Mouse (Mus musculus) right cerebral cortex, postnatal 36 days (tissue): ENCODE results near the gene Sbf2.
"Not testable (repeated sequence)": the region's sequence is repeated elsewhere in the genome, so short reads cannot be mapped to it uniquely, and the experiment has no call there.

Source experiments
- DNase-seq, 2 experiments: peaks; one replicate each; pipeline ENCODE4 v3.0.0; 2022; ENCODE audit warnings: low spot score in 2 of 2, mixed read lengths in 1 of 2

Gene Sbf2

DNA sequence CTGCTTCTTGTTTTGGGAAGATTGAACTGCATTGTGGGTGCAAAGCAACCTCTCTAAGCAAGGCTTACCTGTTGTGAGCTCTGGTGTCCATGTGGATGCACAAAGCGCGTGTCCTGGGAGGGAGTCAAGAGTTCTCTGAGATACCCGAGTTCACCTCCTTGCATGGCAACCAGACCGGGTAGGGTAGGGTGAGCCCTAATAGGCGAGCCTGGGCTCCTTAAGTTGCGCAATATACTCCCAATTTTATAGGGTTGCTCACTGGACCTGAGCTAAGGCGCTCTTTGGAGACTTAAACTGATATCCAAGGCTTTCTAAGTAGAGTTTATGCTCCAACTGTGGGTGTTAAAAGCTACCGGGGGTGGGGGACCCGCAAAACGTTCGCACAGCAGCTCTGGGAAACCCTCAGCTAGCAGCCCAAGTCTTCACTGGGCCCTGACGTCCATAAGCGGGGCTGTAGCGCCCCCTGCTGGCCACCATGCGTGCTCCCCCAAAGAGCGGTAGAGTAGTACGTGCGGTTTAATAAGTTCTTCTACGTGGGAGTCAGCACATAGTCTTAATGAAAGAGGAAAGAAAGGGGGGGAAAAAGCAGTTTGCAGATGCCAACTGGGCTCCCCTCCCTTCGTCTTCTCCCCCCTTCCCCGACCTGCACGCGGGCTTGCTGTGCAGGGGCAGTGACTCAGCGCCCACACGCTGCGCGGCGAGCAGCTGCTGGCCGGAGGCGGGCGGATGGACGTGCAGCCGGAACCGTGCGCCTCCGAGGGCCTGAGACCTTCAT is 15.4 kb upstream of the Sbf2 start:
- peak; percentile 64 to 71 for DNase-seq

DNA sequence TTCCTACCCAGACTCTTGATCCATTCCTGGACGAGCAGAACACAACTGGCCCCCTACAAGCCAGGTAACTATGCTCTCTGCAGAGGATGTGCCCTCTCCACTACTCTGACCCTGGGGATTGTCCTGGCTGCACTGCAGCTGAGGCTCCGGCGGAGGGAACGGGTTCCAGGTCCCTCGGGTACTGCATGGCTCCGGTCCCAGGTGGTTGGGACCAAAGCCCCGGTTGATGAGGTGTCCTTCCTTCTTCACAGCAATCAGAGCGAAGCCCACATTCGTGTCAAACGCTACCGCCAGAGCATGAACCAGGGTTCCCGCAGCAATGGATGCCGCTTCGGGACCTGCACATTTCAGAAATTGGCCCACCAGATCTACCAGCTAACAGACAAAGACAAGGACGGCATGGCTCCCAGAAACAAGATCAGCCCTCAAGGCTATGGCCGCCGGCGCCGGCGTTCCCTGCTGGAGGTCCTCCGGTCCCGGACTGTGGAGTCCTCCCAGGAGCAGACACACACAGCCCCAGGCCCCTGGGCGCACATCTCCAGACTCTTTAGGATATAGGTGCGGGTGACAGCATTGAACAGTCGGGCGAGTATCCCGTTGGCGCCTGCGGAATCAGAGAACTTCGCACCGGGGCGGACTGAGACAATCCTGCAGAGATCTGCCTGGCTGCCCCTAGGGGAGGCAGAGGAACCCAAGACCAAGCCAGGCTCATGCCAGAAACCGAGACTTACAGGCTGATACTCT is 14.1 kb upstream of the Sbf2 start:
- DNase-seq, result no peak

DNA sequence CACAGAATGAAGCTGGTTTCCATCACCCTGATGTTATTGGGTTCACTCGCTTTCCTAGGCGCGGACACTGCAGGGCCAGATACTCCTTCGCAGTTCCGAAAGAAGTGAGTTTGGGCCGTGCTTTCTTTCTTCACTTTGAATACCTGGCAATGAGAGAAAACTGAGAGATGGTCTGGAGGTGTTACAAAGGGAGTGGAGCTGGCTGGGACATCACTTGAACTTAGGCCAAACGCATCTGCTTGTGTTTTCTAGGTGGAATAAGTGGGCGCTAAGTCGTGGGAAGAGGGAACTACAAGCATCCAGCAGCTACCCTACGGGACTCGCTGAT is 13.5 kb upstream of the Sbf2 start:
- no peak for DNase-seq

DNA sequence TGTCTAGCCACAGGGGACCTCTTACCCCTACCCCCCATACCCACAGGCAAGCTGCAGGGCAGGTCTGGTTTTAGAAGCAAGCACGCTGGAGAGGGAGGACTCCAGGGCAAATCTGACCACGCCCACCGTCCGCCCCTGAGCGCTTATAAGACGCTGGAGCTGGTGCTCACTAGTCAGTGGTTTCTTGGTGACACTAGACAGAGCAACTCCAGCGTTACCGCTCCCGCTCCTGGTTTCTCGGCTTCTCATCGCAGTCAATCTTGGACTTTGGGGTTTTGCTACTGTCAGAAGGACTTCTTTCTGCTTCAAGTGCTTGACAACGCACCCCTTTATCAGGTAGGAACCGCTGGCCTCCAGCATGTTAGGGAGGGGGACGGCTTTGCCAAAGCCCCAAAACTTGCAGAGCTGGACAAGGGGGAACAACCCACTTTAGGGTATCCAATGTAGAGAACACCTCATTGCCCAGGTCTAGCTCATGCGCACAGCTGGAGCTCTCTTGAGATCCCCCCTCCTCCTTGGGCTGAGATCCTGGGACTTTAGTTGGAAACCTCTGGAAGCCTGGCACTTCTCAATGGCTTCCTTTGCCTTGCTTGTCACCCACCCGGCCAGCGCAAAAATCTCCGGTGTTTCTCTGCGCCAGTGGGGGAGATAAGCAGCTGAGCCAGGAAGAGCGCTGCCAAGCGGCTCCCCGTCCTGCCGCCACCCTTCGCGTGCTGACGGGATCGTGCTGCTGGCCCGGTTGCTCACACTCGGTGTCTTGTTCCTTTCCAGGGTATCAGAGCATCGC is 13.0 kb upstream of the Sbf2 start, which contains the start of gene Adm:
Gene Adm, plus strand, starts transcription at position 176 of the 787 bp plus-strand sequence.
- DNase-seq, result peak in 1 of 2 experiments; percentile 28

DNA sequence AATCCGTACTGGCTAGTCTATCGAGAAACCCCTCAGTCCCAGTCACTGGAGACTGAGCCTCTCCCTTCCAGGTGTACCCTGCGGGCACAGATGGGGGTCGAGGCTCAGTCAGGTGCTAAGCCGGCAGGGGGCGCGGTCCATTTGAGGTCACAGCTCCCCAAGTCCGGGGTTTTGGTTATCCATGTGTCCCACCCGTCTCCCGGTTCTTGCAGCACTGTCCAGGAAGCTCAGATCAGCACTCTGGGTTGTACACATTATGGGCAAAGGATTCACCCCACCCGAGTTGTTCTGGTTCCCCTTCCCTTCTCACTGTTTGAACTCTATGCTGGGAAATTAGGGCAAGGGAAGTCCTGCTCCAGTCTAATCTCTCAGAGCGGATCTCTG is 12.4 kb upstream of the Sbf2 start:
- DNase-seq, result no peak

DNA sequence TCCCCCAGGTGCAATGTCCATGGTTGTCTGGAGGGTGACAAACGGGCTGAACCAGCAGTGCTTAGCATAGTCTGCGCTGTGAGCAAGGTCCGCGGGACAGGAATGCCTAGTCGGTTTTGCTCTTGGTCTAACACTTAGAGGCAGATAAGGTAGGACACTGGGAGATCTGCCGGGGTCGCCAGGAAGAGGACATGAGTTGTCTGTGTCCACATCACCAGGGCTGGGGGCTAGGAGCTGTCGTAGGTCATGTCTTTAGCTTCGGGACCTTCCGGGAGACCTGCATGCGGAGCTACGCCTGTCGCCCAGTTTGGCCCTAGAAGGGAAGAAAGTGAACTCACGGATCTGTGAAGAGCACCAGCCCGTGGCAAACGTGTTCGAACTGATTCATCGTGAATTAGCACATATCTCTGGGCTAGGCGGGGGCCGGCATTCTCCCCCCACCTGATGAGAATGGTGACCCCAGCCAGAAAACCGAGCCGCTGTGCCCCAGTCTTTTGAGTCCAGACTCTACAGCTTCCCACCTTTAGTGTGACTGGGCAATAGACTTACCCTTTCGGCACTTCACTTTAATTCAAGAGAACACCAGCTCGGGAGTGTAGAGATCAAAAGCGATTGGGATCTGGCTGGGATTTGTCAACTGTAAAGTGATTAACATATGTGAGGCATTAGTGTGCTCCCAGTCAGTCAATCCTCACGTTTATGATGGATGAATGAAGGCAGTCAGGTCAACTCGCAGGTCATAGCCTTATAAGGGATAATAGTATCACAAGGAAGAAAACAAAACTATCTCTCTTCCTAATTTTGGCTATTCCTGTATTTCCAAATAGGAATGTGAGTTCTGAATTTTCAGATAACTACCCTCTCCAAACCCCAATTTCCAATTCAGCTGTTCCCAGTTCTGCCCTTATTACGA is 11.7 kb upstream of the Sbf2 start:
- DNase-seq, result no peak

DNA sequence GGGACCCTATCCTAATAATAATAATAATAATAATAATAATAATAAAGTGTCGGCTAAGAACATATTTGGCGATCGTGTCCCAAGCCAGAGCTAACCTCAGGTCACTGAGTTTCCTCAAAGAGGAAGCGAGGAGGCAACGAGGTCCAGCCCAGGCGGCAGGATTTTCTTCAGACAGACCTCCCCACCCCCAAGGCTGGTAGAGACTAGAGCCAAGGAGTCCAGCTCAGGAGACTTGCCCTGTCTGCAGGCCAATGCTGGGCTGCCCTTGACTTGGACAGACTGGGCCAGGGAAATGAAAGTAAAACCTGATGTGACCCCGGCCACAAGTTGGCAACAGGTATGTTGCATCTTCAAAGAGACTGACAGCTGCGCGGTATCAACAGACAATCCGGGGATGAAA is 10.8 kb upstream of the Sbf2 start:
- DNase-seq, result no peak

DNA sequence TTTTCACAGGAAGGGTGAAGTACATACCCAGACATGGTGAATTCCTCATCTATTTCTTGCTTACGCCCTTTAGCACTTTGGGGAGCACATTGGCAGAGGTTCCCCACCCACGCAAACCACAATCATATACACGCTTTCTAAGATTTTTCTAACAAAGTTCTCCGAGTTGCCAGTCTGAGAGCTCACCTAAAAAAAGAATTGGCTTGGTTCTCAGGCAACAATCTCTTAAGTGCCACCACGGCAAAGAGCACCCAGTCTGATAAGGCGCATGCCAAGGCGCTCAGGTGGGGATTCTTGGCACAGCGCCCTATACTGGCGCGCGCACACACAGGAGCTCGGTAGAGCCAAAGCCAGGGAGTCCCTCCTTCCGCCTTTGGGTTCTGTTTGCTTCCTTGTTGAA is 10.2 kb upstream of the Sbf2 start:
- no peak for DNase-seq

DNA sequence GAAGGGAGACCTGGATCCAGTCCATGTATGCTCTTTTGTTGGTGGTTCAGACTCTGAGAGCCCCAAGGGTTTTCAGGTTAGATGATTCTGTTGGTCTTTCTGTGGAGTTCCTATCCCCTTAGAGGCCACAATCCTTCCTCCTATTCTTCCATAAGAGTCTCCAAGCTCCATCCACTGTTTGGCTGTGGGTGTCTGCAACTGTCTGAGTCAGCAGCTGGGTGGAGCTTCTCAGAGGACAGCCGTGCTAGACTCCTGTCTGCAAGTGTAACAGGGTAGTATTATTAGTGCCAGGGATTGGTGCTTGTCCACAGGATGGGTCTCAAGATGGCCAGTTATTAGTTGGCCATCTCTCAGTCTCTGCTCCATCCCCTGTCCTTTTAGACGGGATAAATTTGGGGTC is 9.3 kb upstream of the Sbf2 start:
- DNase-seq, result no peak

DNA sequence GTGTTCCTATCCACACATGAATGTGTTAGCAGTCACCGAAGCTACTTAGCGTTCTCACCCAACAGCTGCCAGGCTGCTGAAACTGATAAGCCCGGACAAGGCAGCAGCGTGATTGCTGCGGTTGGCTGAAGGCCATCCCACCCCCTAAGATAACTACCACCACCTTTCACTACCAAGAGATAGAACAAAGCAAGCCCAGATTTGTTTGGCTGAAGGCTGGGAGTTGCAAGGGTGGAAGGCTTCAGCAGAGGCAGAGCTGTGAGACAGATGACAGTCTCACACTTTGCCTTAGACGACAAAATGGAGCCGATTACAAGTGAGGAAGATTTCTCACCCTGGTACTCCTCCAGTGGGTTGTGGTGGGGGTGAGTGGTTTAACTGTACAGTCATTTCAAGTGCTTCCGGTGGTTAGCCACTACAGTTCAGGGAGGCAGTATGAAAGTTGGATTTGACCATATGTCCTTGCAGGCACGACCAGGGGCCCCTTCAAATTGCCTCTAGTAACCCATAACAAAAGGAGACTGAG is 4.4 kb upstream of the Sbf2 start:
- no peak for DNase-seq

DNA sequence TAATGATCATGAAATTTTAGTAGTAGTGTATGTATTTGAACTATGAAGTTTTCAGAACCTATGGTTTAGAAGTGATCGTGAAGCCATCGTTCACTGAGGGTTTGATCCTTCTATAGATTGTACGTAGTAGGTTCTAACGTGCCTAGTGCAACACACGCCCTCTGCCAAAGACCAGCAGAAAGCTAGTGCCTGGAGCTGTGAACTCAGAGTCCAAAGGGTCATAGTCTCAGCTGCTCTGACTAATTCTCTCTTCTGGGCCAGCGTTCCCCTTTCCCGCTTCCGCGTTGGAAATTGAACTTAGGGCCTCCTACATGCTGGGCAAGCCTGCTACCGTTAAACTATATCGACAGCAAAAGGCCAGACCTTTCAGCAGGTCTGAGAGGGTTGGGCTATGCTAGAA is 1.1 kb upstream of the Sbf2 start:
- DNase-seq, result no peak

DNA sequence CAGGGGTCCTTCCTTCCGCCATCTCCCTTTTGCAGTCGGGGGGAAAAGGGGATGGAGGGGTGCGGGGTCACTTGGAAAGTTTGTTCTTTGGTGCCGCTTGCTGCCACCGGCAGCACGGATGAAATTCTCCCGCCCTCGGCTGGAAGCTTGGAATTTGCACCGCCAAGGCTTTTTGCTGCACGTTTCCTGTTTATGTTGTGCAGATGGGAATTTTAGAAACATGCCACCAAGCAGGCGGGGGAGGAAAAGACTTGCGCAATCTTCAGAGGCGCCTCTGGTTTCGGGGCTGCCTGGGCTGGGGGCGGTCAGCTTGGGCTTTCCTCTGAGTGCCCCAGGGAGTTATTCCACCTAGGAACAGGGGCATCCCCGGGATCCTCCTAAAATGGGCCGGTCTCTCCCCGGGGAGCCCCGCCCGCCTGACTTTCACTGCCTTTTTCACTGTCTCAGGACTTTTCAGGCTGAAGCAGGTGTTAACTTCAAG is 469 bp upstream of the Sbf2 start:
- peak; percentile 39 to 55 for DNase-seq

DNA sequence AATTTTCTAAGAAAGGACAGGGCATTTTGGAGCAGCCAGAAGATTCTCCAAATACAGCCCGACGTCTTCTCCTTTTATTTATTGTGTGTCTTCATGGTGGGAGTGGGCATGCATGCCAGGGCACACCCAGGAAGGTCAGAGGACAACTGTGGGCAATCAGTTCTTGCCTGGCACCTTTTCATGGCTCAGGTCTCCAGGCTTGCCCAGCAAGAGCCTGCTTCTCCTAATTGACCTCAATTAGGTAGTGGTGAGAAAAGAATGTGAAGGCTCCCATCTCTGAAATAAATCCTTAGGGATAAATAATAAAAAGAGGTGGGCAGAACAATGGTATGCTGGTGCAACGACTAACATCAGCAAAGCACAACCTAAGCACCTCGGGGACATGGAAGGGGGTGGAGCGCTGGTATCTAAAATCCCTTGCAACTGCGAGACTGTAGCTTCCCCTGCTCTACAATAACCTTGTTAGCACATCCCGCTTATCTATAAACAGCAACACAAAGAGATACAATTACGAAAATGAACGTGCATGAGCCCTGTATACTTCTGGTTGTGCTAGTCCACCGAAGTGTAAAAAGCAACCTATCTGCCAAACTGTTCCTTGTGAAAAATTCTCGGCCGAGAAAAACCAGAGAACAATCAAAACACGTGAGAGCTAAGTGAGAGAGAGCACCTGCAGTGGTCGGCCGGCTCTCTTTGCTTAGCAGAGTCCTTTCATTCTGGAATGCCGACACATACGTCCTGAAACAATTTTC is 1.2 kb downstream of the Sbf2 start:
- DNase-seq, result no peak

DNA sequence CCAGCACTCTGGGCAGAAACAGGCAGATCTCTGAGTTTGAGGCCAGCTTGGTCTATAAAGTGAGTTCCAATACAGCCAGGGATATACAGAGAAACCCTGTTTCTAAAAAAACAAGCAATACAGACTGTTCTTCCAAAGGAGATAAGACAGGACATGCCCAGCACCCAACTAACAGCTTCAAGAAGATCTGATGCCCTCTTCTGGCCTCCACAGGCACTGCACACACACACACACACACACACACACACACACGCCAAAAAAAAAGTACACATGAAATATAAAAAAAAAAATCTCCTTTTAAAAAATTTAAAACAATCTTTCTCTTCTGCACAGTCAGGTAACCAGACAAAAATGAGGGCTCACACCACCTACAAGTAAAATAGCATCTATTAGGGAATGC is 7.8 kb downstream of the Sbf2 start:
- no peak for DNase-seq

DNA sequence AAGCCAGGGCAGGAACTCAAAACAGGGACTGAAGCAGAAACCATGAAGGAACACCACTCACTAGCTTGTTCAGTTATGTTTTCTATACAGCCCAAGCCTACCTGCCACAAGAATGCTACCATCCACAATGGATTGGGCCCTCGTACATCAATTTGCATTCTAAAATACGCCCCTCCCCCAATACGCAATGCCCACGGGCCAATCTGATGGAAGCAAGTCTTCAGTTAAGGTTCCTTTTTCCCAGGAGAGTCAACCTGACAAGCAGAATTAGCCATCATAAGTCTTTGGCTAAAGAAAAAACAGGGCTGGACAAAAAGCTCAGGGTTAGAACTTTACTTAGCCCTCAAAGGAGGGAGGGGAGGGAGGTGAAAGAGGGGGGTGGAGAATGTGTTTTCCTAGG is 9.2 kb downstream of the Sbf2 start:
- no peak for DNase-seq

DNA sequence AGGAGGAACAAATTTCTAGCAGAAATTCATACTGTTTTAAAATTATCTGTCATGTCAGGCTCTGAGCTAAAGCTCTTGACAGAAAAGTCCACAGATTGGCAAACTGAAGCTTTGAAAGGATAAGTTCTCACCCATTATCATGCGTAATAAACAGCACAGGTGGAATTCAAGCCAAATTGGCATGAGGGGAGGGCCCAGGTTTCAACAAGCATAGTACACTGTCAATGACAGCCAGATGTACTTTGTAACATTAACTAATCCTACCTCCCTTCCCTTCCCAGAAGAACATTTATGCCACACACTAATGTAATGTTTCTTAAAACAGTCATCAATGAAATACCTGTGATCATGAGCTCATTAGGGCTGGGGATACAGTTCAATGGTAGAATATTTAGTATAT is 17.6 kb downstream of the Sbf2 start:
- DNase-seq, result no peak

DNA sequence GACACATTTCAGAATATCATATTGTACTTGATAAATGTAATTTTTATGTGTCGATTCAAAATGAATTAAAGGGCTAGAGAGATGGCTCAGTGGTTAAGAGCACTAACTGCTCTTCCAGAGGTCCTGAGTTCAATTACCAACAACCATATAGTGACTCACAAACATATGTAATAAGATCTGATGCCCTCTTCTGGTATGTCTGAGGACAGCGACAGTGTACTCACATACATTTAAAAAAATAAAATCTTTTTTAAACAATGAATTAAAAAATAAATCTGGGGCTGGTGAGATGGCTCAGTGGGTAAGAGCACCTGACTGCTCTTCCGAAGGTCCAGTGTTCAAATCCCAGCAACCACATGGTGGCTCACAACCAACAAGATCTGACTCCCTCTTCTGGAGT is 20.7 kb downstream of the Sbf2 start:
- DNase-seq, result not testable (repeated sequence)

DNA sequence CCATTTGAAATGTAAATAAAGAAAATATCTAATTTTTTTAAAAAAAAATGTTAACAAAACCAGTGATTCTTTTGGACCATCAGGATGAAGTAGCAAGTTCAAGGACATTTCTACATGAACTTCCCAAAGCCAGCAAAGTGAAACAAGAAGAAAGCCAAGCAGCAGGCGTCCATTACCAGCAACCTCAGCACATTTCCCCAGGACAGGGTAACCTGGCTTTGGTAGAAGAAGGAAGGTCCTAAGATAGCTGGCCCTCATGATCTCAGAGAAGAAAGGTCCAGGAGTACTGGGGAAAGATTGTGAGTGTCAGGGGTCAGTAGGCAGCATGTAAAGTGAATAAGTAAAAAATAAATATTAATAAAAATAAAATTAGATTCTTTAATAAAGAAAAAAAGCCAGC is 27.0 kb downstream of the Sbf2 start:
- no peak for DNase-seq

DNA sequence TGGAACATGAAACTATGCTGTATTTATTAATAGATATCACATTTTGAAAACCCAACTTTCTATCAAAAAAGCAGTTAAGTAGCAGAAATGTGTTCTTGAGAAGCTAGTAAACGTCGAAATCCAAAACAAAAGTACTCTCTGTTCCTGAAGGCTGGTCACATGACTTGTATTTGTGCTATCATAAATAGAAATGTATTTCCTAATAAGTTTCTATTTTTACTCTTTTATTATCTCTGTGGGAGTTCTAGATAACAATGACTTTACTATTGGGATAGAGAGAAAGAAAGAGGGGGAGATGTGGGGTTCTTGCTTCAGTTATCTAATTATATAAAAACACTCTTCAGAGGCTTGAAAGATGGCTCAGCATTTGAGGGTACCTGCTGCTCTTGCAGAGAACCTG is 29.5 kb downstream of the Sbf2 start:
- DNase-seq, result no peak

DNA sequence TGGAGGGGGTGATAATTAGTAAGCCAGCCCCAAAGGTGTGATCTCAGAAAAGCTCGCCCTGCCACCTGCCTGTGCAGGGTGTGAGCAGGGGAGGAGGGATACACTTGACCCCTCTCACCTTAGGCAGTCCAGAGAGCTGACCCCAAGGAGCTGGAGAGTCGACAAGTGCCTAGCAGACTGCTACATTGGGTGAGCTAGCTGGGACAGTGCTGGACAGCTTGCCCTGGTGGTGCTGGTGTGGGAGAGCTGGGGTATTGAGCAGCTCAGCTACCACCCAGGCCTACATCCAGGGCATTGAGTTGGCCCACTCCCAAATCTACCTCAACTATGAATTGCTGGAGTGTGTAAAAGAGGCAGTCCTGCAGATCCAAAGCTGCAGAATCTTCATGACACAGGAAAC is 30.6 kb downstream of the Sbf2 start:
- DNase-seq, result no peak

DNA sequence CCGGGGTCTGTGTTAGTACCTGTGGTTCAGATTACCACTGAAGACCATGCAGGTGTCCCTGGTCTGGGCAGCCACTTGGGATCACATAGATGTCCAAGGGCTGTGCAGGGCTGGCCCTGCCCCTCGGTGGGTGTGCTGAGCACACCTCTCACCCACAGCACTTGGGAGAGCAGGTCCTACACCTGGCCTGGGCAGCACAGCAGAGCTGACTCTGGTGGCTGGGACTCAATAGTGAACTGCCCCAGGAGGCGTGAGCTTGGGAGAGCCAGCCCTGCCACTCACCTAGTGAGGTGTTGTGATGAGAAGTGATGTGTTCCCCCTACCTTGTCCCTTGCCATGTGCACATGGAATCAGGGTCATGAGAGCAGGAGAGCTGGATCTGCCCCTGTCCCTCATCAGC is 31.0 kb downstream of the Sbf2 start:
- no peak for DNase-seq
